In the genomic region with DNA sequence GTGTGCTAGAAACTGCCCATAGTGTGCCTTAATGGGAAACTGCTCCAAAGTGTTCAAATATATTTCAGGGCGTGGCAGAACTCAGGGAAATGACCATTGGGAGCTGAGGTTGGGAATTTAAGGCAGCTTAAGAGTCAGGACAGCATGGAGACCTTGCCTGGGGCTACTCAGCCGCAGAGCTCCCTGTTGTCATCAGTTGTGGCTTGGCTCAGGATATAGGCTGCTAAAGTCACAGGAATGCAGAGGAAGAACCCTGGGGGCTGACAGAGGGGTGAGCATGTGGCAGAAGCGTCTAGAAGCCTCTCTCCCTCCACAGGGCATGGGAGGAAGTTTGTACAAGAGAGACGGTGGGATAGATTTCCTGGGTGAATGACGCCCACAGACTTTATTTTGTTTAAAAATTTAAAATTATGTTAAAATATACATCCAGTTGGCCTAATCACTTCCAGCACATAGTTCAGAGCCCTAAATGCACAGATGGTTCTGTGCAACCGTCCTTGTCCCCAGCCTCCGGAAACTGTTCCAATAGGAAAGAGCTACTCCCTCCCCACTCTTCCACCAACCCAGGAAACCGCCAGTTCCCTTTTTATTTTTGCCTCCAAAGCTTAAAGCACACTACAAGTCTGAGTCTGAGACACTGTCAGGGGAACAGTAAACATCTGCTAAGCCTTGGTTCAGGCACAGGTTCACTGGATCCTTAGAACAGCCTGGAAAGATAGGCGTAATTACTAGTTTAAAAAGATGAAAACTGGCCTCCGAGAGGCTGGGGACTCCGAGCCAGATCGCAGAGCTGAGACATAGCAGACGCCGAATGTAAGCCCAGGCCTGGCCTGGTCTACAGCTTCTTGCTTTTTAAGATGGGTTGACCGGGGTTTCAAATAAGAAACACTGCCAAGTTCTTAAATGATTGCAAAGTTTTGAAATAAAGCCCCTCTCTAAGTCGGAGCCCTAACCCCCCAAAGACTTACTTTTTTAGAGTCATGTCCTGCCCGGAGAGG, we compare ENCODE assay signal across 17 mouse cellular contexts. TPM values are rescaled to one million over a fixed set of nuclear protein-coding genes. Genes with fewer than 3 reads are reported as not detected.
DNase-seq lines count a peak whose midpoint lies in the region; ATAC-seq and TF ChIP-seq lines count a peak whose summit lies in the region.
"Had no signal": no experiment of that assay in that cellular context is flagged by ENCODE, and none has a peak within 500 bp of the region (broad histone marks: within the 10 kb centered on the region; RNA-seq: fewer than 3 reads in every experiment).

No protein-coding gene starts in this region.

- no peak for TF ChIP-seq CTCF in lung, adult 2 months (IDR thresholded peaks at IDR 0.05; ENCODE audit: insufficient read depth, low read length)

- TF ChIP-seq POLR2A in lung, adult 2 months (IDR thresholded peaks at IDR 0.05; ENCODE audit: borderline replicate concordance, extremely low read depth, low read depth, low read length): no peak

- 0 out of 2 replicates have a peak, but pooled peaks have one; percentile 8 for ATAC-seq in lung, embryonic 16.5 days (ENCODE audit: low read depth)
- no peak for ATAC-seq in embryonic facial prominence, embryonic 12.5 days (ENCODE audit: insufficient number of reproducible peaks, insufficient read depth, low FRiP score, low TSS enrichment)
- peak; percentile 62 for ATAC-seq in stomach, embryonic 16.5 days (ENCODE audit: insufficient read depth, low FRiP score)
- ATAC-seq in cerebellum, adult (ENCODE audit: insufficient number of reproducible peaks, low FRiP score, low TSS enrichment): no peak
- ATAC-seq: midbrain, embryonic 15.5 days had no signal

- WGBS in heart, embryonic 10.5 days: 71% methylated on average over 17 of the region's 17 CpGs
- WGBS in lung, embryonic 16.5 days: 54% methylated on average over 17 of the region's 17 CpGs
- 59% methylated on average over 17 of the region's 17 CpGs for WGBS in lung, adult 2 months
- 41% methylated on average over 17 of the region's 17 CpGs for WGBS in embryonic facial prominence, embryonic 12.5 days
- 46% methylated on average over 17 of the region's 17 CpGs for WGBS in stomach, embryonic 16.5 days

- H3K4me1 ChIP-seq in heart, embryonic 10.5 days: peaks cover 14% of the 10 kb centered on the region
- peaks cover 23% of the 10 kb centered on the region for H3K4me1 ChIP-seq in lung, embryonic 16.5 days (replicated peaks; ENCODE audit: control insufficient read depth, insufficient read depth, low read length)
- H3K4me1 ChIP-seq in lung, adult 2 months (ENCODE audit: control insufficient read depth, insufficient read depth, low read length): no peaks in the 10 kb centered on the region
- peaks cover 16% of the 10 kb centered on the region for H3K4me1 ChIP-seq in embryonic facial prominence, embryonic 12.5 days
- peaks cover 31% of the 10 kb centered on the region for H3K4me1 ChIP-seq in stomach, embryonic 16.5 days (ENCODE audit: control insufficient read depth, insufficient read depth, low read length)
- H3K4me1 ChIP-seq: midbrain, embryonic 15.5 days had no signal

- H3K36me3 ChIP-seq in heart, embryonic 10.5 days: no peaks in the 10 kb centered on the region
- H3K36me3 ChIP-seq in lung, embryonic 16.5 days (ENCODE audit: control insufficient read depth, insufficient read depth, low read length): no peaks in the 10 kb centered on the region
- no peaks in the 10 kb centered on the region for H3K36me3 ChIP-seq in embryonic facial prominence, embryonic 12.5 days
- no peaks in the 10 kb centered on the region for H3K36me3 ChIP-seq in stomach, embryonic 16.5 days (ENCODE audit: control insufficient read depth, insufficient read depth, low read length)
- H3K36me3 ChIP-seq: midbrain, embryonic 15.5 days; neural tube, embryonic 13.5 days had no signal

- no peaks in the 10 kb centered on the region for H3K9me3 ChIP-seq in heart, embryonic 10.5 days
- no peaks in the 10 kb centered on the region for H3K9me3 ChIP-seq in lung, embryonic 16.5 days (ENCODE audit: control insufficient read depth, low read length)
- H3K9me3 ChIP-seq in embryonic facial prominence, embryonic 12.5 days: no peaks in the 10 kb centered on the region
- no peaks in the 10 kb centered on the region for H3K9me3 ChIP-seq in stomach, embryonic 16.5 days (replicated peaks; ENCODE audit: control insufficient read depth, low read length)
- H3K9me3 ChIP-seq: midbrain, embryonic 15.5 days; neural tube, embryonic 13.5 days had no signal

- no peak overlapping the region for H3K9ac ChIP-seq in lung, embryonic 16.5 days (ENCODE audit: low read length)
- H3K9ac ChIP-seq in embryonic facial prominence, embryonic 12.5 days: no peak overlapping the region
- H3K9ac ChIP-seq in stomach, embryonic 16.5 days (ENCODE audit: low read length): peak overlapping the region; percentile 23; the same call in 1 of the 2 replicates
- H3K9ac ChIP-seq: midbrain, embryonic 15.5 days; neural tube, embryonic 13.5 days had no signal

- no peak overlapping the region for H3K4me2 ChIP-seq in lung, embryonic 16.5 days (ENCODE audit: low read depth, low read length)
- H3K4me2 ChIP-seq in embryonic facial prominence, embryonic 12.5 days (replicated peaks): no peak overlapping the region
- H3K4me2 ChIP-seq in stomach, embryonic 16.5 days (ENCODE audit: low read depth, low read length): peak overlapping the region; percentile 12; the same call in 1 of the 2 replicates
- H3K4me2 ChIP-seq: midbrain, embryonic 15.5 days; neural tube, embryonic 13.5 days had no signal

- 0 out of 2 replicates have a peak overlapping the region, but pooled peaks have one; percentile 3 for H3K27ac ChIP-seq in heart, embryonic 10.5 days
- peak overlapping the region; percentile 49 for H3K27ac ChIP-seq in lung, embryonic 16.5 days (ENCODE audit: low read length)
- H3K27ac ChIP-seq in embryonic facial prominence, embryonic 12.5 days: peak overlapping the region; percentile 57
- H3K27ac ChIP-seq in stomach, embryonic 16.5 days (ENCODE audit: low read length): peak overlapping the region; percentile 91
- H3K27ac ChIP-seq: midbrain, embryonic 15.5 days; neural tube, embryonic 13.5 days had no signal

- DNase-seq in heart, embryonic 10.5 days (ENCODE audit: low spot score): no peak
- no peak for DNase-seq in heart, adult 9 months (ENCODE audit: low spot score in 2 of 2)
- DNase-seq in lung, adult 2 months: no peak
- DNase-seq in adrenal gland, adult 8-10 months: no peak
- DNase-seq: adrenal gland, adult 2 months; cerebellum, adult 9-11 months; gastrocnemius, postnatal 10 days; heart, postnatal 4 days; kidney, adult 11 months; lung, postnatal 14 days; retina, postnatal 1 day had no signal

- peaks cover 9% of the 10 kb centered on the region for H3K27me3 ChIP-seq in heart, embryonic 10.5 days (ENCODE audit: insufficient read depth, poor library complexity, severe bottlenecking)
- H3K27me3 ChIP-seq in lung, embryonic 16.5 days (ENCODE audit: control insufficient read depth, insufficient read depth, low read depth, low read length): no peaks in the 10 kb centered on the region
- H3K27me3 ChIP-seq in embryonic facial prominence, embryonic 12.5 days: no peaks in the 10 kb centered on the region
- no peaks in the 10 kb centered on the region for H3K27me3 ChIP-seq in stomach, embryonic 16.5 days (ENCODE audit: control insufficient read depth, insufficient read depth, low read length)

- H3K4me3 ChIP-seq in heart, embryonic 10.5 days: no peak overlapping the region
- H3K4me3 ChIP-seq in lung, embryonic 16.5 days (ENCODE audit: low read length): no peak overlapping the region
- no peak overlapping the region for H3K4me3 ChIP-seq in lung, adult 2 months (replicated peaks; ENCODE audit: extremely low read depth, low read depth, low read length)
- no peak overlapping the region for H3K4me3 ChIP-seq in embryonic facial prominence, embryonic 12.5 days
- no peak overlapping the region for H3K4me3 ChIP-seq in stomach, embryonic 16.5 days (replicated peaks; ENCODE audit: low read length)
- H3K4me3 ChIP-seq: midbrain, embryonic 15.5 days; neural tube, embryonic 13.5 days had no signal

RNA-seq across cellular contexts. Expression of a gene that starts 5.8 kb away (rescaled TPM):
- polyA plus RNA-seq in heart, embryonic 10.5 days (2016; fragmentation: Nextera tagmentation; extraction: Ambion mirVana): 1.1 and 1.3 TPM in 2 replicates
- polyA plus RNA-seq in lung, embryonic 16.5 days (2015; fragmentation: Nextera tagmentation; extraction: Ambion mirVana): 24.4 and 28.1 TPM in 2 replicates
- 17.6 and 23.2 TPM in 2 replicates for polyA plus RNA-seq in lung, adult 2 months (2012; rRNA removed)
- 1.5 and 1.6 TPM in 2 replicates for polyA plus RNA-seq in embryonic facial prominence, embryonic 12.5 days (2016; fragmentation: Nextera tagmentation; extraction: Ambion mirVana)
- polyA plus RNA-seq in stomach, embryonic 16.5 days (2015; fragmentation: Nextera tagmentation; extraction: Ambion mirVana): 41.5 and 49.4 TPM in 2 replicates
- total RNA-seq in adrenal gland, adult 8-10 months (2022): 10 to 100 TPM; 23.9 to 28.2 (median 25.3) TPM

Comparison
In these comparisons a context has a peak if more than half of its experiments do, and no peak if none do; other contexts are left out.
1. H3K27ac ChIP-seq: peak in every context shown above with its lines; median percentile 91 in stomach, embryonic 16.5 days; 57 in embryonic facial prominence, embryonic 12.5 days; 49 in lung, embryonic 16.5 days; 3 in heart, embryonic 10.5 days.
2. ATAC-seq: peak in lung, embryonic 16.5 days (single experiment) and stomach, embryonic 16.5 days (single experiment); none in embryonic facial prominence, embryonic 12.5 days (single experiment) and cerebellum, adult (single experiment).